Mouse (Mus musculus) liver, embryonic 14.5 days (tissue): Measurements from ENCODE around the gene Galp.

Experiments used
- CTCF ChIP-seq: IDR thresholded peaks from 2 replicates; pipeline ENCODE4 v1.5.1; 2016; ENCODE audit warnings: antibody characterized with exemption, low read depth, control low read depth
- EP300 ChIP-seq: IDR thresholded peaks from 2 replicates; pipeline ENCODE4 v1.6.1; 2016; ENCODE audit warnings: antibody characterized with exemption, low read depth

DNA sequence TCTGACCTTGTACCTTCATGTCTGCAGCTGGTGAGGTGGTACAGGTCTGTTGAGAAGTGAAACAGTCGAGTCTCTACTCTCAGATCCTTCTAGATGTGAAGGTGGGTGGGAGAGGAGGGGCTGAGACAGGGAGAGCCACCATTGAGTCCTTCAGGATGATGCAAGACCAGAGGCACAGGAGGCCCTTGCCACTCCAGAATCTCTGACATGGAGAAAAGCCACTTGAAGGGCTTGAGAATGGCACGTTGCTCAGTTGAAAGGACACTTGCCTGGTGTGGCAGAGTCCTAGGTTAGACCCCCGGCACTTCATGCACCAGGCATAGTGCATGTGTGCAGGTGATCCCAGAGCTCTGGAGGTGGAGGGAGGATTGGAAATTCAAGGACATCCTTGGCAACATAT is 35.3 kb upstream of the Galp start:
- TF ChIP-seq CTCF (no peak), EP300 (no peak)
